Mouse (Mus musculus): ENCODE data around the gene Nop9. TPM values are rescaled to one million over a fixed set of nuclear protein-coding genes. Genes with fewer than 3 reads are reported as not detected.
A peak's percentile ranks its signal among the peaks of the same experiment; 100 is the strongest.

Gene Nop9
- polyA plus RNA-seq, 1 experiment from 2014 or later = 44.4 TPM

DNA sequence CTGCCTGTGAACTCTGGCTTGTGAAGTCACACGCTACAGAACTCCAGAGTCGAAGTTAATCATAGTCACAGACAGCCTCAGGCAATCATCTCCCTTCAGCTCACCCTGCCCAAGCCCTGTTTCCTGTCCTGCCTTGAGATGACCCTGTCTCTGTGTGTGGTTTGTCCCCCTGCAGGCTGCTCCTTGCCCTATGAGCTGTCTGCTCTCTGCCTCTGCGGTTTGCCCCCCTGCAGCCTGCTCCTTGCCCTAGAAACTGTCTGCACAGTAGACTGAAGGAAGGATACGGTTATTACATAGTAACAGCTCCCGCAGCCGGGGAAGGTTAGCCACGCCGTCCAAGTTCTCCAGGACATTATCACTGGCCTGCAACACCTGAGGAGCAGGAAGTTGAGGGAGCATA lies 28.6 kb upstream of the Nop9 start:
- H3K27me3 ChIP-seq = peaks cover 22% of the 10 kb centered on the region
- no peak overlapping the region for H3K4me2 ChIP-seq
- H3K4me3 ChIP-seq = no peak overlapping the region
- H3K36me3 ChIP-seq (ENCODE audit: poor library complexity, severe bottlenecking) = peaks cover 30% of the 10 kb centered on the region
- ATAC-seq = no peak
- peaks cover 12% of the 10 kb centered on the region; the same call in 1 of the 2 replicates for H3K4me1 ChIP-seq
- H3K9me3 ChIP-seq (replicated peaks) = no peaks in the 10 kb centered on the region
- no peak overlapping the region for H3K9ac ChIP-seq
- H3K27ac ChIP-seq = no peak overlapping the region
- 91% methylated on average over 8 of the region's 8 CpGs for WGBS

DNA sequence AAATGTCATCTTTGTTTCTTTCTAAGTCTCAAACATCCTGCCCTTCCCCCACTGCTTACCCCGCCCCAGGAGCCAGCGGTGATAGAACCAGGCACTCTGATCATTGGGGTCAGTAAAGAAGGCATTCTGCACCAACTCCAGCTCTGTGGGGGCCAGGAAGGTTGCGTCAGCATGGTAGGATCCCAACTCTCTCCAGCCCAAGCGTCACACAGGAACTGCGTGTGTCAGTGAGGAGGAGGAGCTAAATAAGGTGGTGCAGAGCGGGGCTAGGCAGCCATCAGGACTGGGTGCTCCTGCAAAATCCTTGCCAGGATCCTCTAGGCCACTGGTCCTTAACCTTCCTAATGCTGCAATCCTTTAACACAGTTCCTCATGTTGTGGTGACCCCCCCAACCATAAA lies 25.8 kb upstream of the Nop9 start:
- H3K4me2 ChIP-seq = no peak overlapping the region
- H3K9ac ChIP-seq = 0 out of 2 replicates have a peak overlapping the region, but pooled peaks have one; percentile 16
- no peak overlapping the region for H3K4me3 ChIP-seq
- ATAC-seq = no peak
- H3K27me3 ChIP-seq = no peaks in the 10 kb centered on the region
- H3K9me3 ChIP-seq (replicated peaks) = no peaks in the 10 kb centered on the region
- peaks cover 12% of the 10 kb centered on the region; the same call in 1 of the 2 replicates for H3K4me1 ChIP-seq
- WGBS = 94% methylated on average over 6 of the region's 6 CpGs
- no peak overlapping the region for H3K27ac ChIP-seq
- peaks cover 30% of the 10 kb centered on the region for H3K36me3 ChIP-seq (ENCODE audit: poor library complexity, severe bottlenecking)

DNA sequence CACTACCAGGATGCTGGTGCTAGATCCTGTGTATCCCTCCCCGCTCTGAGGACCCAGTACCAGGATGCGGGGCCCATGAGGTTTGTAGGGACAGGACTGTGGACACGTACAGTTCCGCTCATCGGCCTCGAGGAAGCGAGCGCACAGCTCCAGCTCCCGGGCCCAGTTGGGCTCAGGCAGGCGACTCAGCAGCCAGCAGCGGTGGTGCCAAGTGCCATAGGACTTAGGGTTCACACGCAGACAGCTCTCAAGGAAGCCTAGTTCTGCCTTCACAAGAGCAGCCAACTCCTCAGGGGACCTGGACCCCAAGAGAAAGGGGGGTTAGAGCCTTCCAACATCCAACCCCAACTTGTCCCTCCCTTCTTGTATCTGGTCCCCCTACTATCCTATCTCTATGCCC lies 24.8 kb upstream of the Nop9 start:
- no peak overlapping the region; the same call in 1 of the 2 replicates for H3K9ac ChIP-seq
- H3K27ac ChIP-seq = no peak overlapping the region
- H3K27me3 ChIP-seq = no peaks in the 10 kb centered on the region
- no peaks in the 10 kb centered on the region for H3K9me3 ChIP-seq (replicated peaks)
- WGBS = 94% methylated on average over 12 of the region's 12 CpGs
- H3K4me1 ChIP-seq = peaks cover 12% of the 10 kb centered on the region; the same call in 1 of the 2 replicates
- peak overlapping the region; percentile 72; the same call in 1 of the 2 replicates for H3K4me2 ChIP-seq
- no peak overlapping the region for H3K4me3 ChIP-seq
- peaks cover 30% of the 10 kb centered on the region for H3K36me3 ChIP-seq (ENCODE audit: poor library complexity, severe bottlenecking)
- no peak for ATAC-seq

- Histone ChIP-seq H3K4me3 (peak overlapping the region; percentile 81), H3K9me3 (replicated peaks) (no peaks in the 10 kb centered on the region), H3K27me3 (no peaks in the 10 kb centered on the region), H3K36me3 (ENCODE audit: poor library complexity, severe bottlenecking) (peaks cover 30% of the 10 kb centered on the region), H3K27ac (no peak overlapping the region), H3K4me2 (peak overlapping the region; percentile 72), H3K4me1 (peaks cover 12% of the 10 kb centered on the region; the same call in 1 of the 2 replicates), H3K9ac (peak overlapping the region; percentile 78)
- 78% methylated on average over 6 of the region's 6 CpGs for WGBS
- 0 out of 2 replicates have a peak, but pooled peaks have one; percentile 0 for ATAC-seq
Measured at GRCm38 (mm10) chr14:55721076-55721475, 24.4 kb upstream of the Nop9 start.

DNA sequence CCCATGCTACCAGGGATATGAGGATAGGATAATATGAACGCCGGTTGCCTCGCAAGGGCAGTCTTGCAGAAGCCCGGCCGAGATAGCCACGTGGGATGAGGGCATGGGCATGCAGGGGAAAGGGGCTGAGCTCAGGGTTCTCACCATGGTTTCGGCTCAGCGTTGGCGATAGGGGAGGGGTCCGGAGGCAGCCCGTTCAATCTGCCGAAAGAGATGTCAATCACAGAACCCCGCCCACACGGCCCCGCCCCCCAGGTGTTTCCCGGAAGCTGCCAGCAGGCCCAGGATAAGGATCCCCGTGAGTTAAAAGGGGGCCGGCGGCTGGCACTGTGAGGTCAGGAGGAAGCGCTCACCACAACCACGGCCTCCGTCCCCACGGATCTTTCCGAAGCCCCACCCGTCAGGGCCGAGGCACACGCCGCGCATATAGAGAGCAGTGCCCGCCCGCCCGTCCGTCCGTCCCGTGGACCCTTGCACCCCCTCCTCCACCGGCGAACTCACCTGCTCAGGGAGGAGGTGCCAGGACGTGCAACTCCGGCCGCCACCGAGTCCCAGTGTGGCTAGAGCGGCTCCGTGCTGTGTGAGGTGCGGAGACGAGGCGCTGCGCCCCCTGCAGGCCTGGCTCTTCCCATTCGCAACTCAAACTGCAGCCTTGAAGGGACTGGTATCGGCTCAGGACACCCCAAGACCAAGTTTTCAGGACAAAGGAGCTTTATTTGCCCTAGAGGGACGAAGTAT lies 23.6 kb upstream of the Nop9 start, which contains the start of gene Rabggta:
Gene Rabggta (minus strand): TSS at position 564 of the 738 bp plus-strand sequence.
- H3K27me3 ChIP-seq = no peaks in the 10 kb centered on the region
- peak within 1 kb of the TSS; percentile 78 for H3K9ac ChIP-seq
- H3K36me3 ChIP-seq (ENCODE audit: poor library complexity, severe bottlenecking) = peaks cover 28% of the 10 kb centered on the region
- under 1% methylated on average over 50 of the region's 50 CpGs for WGBS
- peak within 1 kb of the TSS; percentile 82 for H3K27ac ChIP-seq
- peak; percentile 96 for ATAC-seq
- peak within 1 kb of the TSS; percentile 72 for H3K4me2 ChIP-seq
- no peaks in the 10 kb centered on the region for H3K9me3 ChIP-seq (replicated peaks)
- peak within 1 kb of the TSS; percentile 81 for H3K4me3 ChIP-seq
- H3K4me1 ChIP-seq = peaks cover 12% of the 10 kb centered on the region; the same call in 1 of the 2 replicates

DNA sequence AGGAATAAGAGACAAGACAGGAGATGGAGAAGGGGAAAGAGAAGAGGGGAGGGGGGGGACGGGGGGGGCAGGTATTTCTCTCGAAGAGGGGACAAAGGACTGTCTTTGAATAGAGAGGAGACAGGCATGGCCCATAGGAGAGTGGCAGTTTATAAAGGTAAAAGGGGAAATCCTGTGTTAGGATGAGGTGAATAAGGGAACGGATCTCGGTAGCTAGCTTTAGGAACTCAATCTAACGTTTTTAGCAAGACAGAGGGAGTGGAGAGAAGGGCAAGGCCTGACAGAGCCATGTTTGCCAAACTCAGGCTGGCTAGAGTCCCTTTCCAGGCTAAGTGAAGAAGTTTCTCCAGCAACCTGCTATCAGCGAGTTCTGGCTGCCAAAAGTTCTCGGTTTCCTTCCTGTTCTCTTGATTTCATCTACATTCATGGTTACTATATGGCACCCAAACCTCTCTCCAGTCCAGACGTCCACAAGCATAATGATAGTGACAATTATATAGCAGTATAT lies 23.0 kb upstream of the Nop9 start:
- H3K4me1 ChIP-seq = peaks cover 12% of the 10 kb centered on the region; the same call in 1 of the 2 replicates
- H3K9me3 ChIP-seq (replicated peaks) = no peaks in the 10 kb centered on the region
- WGBS = 47% methylated on average over 8 of the region's 8 CpGs
- no peak for ATAC-seq
- peak overlapping the region; percentile 78 for H3K9ac ChIP-seq
- H3K36me3 ChIP-seq (ENCODE audit: poor library complexity, severe bottlenecking) = peaks cover 22% of the 10 kb centered on the region
- H3K27ac ChIP-seq = peak overlapping the region; percentile 82; the same call in 1 of the 2 replicates
- no peaks in the 10 kb centered on the region for H3K27me3 ChIP-seq
- peak overlapping the region; percentile 72 for H3K4me2 ChIP-seq
- peak overlapping the region; percentile 81 for H3K4me3 ChIP-seq

GRCm38 (mm10) chr14:55723433-55723832 lies 22.1 kb upstream of the Nop9 start:
- 95% methylated on average over 7 of the region's 7 CpGs for WGBS
- no peaks in the 10 kb centered on the region for H3K27me3 ChIP-seq
- H3K4me1 ChIP-seq = peaks cover 12% of the 10 kb centered on the region; the same call in 1 of the 2 replicates
- H3K4me2 ChIP-seq = no peak overlapping the region
- no peak overlapping the region for H3K4me3 ChIP-seq
- no peak overlapping the region for H3K9ac ChIP-seq
- peaks cover 15% of the 10 kb centered on the region for H3K36me3 ChIP-seq (ENCODE audit: poor library complexity, severe bottlenecking)
- H3K9me3 ChIP-seq (replicated peaks) = no peaks in the 10 kb centered on the region
- ATAC-seq = no peak
- no peak overlapping the region for H3K27ac ChIP-seq

- Histone ChIP-seq H3K4me3 (no peak overlapping the region), H3K9ac (no peak overlapping the region), H3K4me1 (peaks cover 12% of the 10 kb centered on the region; the same call in 1 of the 2 replicates), H3K27ac (no peak overlapping the region), H3K9me3 (replicated peaks) (no peaks in the 10 kb centered on the region), H3K27me3 (no peaks in the 10 kb centered on the region), H3K36me3 (ENCODE audit: poor library complexity, severe bottlenecking) (peaks cover 7% of the 10 kb centered on the region; the same call in 1 of the 2 replicates), H3K4me2 (no peak overlapping the region)
- no peak for ATAC-seq
- 66% methylated on average over 8 of the region's 8 CpGs for WGBS
Measured at GRCm38 (mm10) chr14:55724411-55724871, 21.1 kb upstream of the Nop9 start.

DNA sequence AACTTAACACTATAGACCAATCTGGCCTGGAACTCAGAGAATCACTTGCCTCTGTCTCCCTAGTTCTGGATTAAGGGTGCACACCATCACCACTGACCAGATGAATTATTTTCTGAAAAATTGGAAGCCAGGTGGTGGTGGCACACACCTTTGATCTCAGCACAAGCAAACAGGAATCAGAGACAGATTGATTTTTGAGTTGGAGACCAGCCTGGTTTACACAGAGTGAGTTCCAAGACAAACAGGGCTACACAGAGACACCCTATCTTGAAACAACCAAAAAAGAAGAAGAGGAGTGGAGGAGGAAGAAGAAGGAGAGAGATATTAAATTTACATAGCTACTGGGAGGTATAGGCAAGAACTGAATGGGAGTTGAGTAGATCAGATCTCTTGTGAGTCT lies 19.2 kb upstream of the Nop9 start:
- Histone ChIP-seq H3K4me3 (no peak overlapping the region), H3K9ac (no peak overlapping the region), H3K27ac (no peak overlapping the region), H3K4me2 (no peak overlapping the region), H3K36me3 (ENCODE audit: poor library complexity, severe bottlenecking) (no peaks in the 10 kb centered on the region), H3K27me3 (no peaks in the 10 kb centered on the region), H3K4me1 (peaks cover 4% of the 10 kb centered on the region; the same call in 1 of the 2 replicates), H3K9me3 (replicated peaks) (no peaks in the 10 kb centered on the region)
- no peak for ATAC-seq

- H3K27me3 ChIP-seq = no peaks in the 10 kb centered on the region
- no peaks in the 10 kb centered on the region for H3K9me3 ChIP-seq (replicated peaks)
- H3K4me3 ChIP-seq = no peak overlapping the region
- H3K27ac ChIP-seq = no peak overlapping the region
- no peak overlapping the region for H3K4me2 ChIP-seq
- H3K36me3 ChIP-seq (ENCODE audit: poor library complexity, severe bottlenecking) = no peaks in the 10 kb centered on the region
- no peak overlapping the region for H3K9ac ChIP-seq
- no peaks in the 10 kb centered on the region for H3K4me1 ChIP-seq
- ATAC-seq = no peak
- 72% methylated on average over 8 of the region's 8 CpGs for WGBS
Measured at GRCm38 (mm10) chr14:55727889-55728685, 17.4 kb upstream of the Nop9 start.

DNA sequence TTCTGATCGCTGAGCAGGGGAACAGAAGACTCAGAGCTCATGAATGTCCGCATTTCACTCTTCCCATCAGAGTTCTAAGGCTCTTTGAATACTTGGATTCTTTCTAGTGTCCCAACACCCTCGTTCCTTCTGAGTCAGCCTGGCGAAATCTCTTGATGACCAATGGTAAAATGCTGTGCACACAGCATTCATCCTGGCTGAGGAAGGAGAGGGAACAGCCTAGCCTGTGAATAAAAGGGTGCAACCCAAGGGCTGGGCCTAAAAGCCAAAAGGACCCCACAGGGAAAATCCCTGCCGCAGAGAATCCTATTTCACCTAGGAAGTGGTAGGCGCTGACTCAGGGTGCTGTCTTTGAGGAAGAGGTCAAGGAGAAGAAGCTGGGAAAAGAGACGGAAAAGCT lies 15.4 kb upstream of the Nop9 start:
- no peak overlapping the region for H3K4me3 ChIP-seq
- no peaks in the 10 kb centered on the region for H3K9me3 ChIP-seq (replicated peaks)
- no peaks in the 10 kb centered on the region for H3K36me3 ChIP-seq (ENCODE audit: poor library complexity, severe bottlenecking)
- no peak overlapping the region for H3K9ac ChIP-seq
- no peak overlapping the region for H3K4me2 ChIP-seq
- ATAC-seq = no peak
- no peak overlapping the region for H3K27ac ChIP-seq
- 72% methylated on average over 7 of the region's 7 CpGs for WGBS
- no peaks in the 10 kb centered on the region for H3K4me1 ChIP-seq
- H3K27me3 ChIP-seq = no peaks in the 10 kb centered on the region
